Mouse (Mus musculus): ENCODE measurements around the gene Nfyc. TPM values are rescaled to one million over a fixed set of nuclear protein-coding genes. Genes with fewer than 3 reads are reported as not detected.

Nfyc gene
- polyA plus RNA-seq, 1 experiment, result 71.5 TPM

GRCm38 (mm10) chr4:120795646-120796045 lies 35.7 kb downstream of the Nfyc start:
- H3K4me3 ChIP-seq (ENCODE audit: insufficient read depth, poor library complexity, severe bottlenecking), result no peak overlapping the region
- H3K36me3 ChIP-seq (ENCODE audit: control insufficient read depth, insufficient read depth), result peaks cover 6% of the 10 kb centered on the region
- no peaks in the 10 kb centered on the region for H3K27me3 ChIP-seq (ENCODE audit: control insufficient read depth, insufficient read depth, insufficient read length)
- H3K79me2 ChIP-seq (ENCODE audit: control insufficient read depth, insufficient read depth), result peaks cover 96% of the 10 kb centered on the region
- no peak for TF ChIP-seq MAX (IDR thresholded peaks at IDR 0.05)
- H3K79me3 ChIP-seq (ENCODE audit: low read depth), result peaks cover 69% of the 10 kb centered on the region
- no peak overlapping the region for H3ac ChIP-seq (ENCODE audit: control insufficient read depth, insufficient read length, low read depth)

- Histone ChIP-seq H3K36me3 (ENCODE audit: control insufficient read depth, insufficient read depth) (peaks cover 32% of the 10 kb centered on the region), H3K79me2 (ENCODE audit: control insufficient read depth, insufficient read depth) (peaks cover 75% of the 10 kb centered on the region), H3K4me3 (ENCODE audit: insufficient read depth, poor library complexity, severe bottlenecking) (no peak overlapping the region), H3ac (ENCODE audit: control insufficient read depth, insufficient read length, low read depth) (no peak overlapping the region), H3K79me3 (ENCODE audit: low read depth) (peaks cover 48% of the 10 kb centered on the region), H3K27me3 (ENCODE audit: control insufficient read depth, insufficient read depth, insufficient read length) (no peaks in the 10 kb centered on the region)
- no peak for TF ChIP-seq MYOD1 (IDR thresholded peaks at IDR 0.05; ENCODE audit: control insufficient read depth, insufficient read length, low read depth)
- TF ChIP-seq CTCF (IDR thresholded peaks at IDR 0.05; ENCODE audit: control insufficient read depth, insufficient read depth, insufficient read length), result no peak
- TF ChIP-seq FOSL1 (IDR thresholded peaks at IDR 0.05; ENCODE audit: insufficient read depth, low read length, poor library complexity, severe bottlenecking), result no peak
- no peak for TF ChIP-seq MAX (IDR thresholded peaks at IDR 0.05)
- no peak for TF ChIP-seq CEBPB (IDR thresholded peaks at IDR 0.05; ENCODE audit: low read depth)
- TF ChIP-seq USF1 (IDR thresholded peaks at IDR 0.05; ENCODE audit: low read depth), result no peak
- TF ChIP-seq MYOG (IDR thresholded peaks at IDR 0.05; ENCODE audit: control insufficient read depth, extremely low read depth, insufficient read length), result no peak
These were observed 38.5 kb downstream of the Nfyc start for GRCm38 (mm10) chr4:120792918-120793317.

GRCm38 (mm10) chr4:120790027-120790426 lies 41.3 kb downstream of the Nfyc start:
- no peak overlapping the region for H3K4me3 ChIP-seq (ENCODE audit: insufficient read depth, poor library complexity, severe bottlenecking)
- no peak for TF ChIP-seq MYOG (IDR thresholded peaks at IDR 0.05; ENCODE audit: control insufficient read depth, extremely low read depth, insufficient read length)
- TF ChIP-seq MAX (IDR thresholded peaks at IDR 0.05), result no peak
- no peak for TF ChIP-seq FOSL1 (IDR thresholded peaks at IDR 0.05; ENCODE audit: insufficient read depth, low read length, poor library complexity, severe bottlenecking)
- TF ChIP-seq CEBPB (IDR thresholded peaks at IDR 0.05; ENCODE audit: low read depth), result no peak
- no peak for TF ChIP-seq MYOD1 (IDR thresholded peaks at IDR 0.05; ENCODE audit: control insufficient read depth, insufficient read length, low read depth)
- no peak for TF ChIP-seq USF1 (IDR thresholded peaks at IDR 0.05; ENCODE audit: low read depth)
- TF ChIP-seq CTCF (IDR thresholded peaks at IDR 0.05; ENCODE audit: control insufficient read depth, insufficient read depth, insufficient read length), result no peak
- H3K36me3 ChIP-seq (ENCODE audit: control insufficient read depth, insufficient read depth), result peaks cover 55% of the 10 kb centered on the region
- peaks cover 46% of the 10 kb centered on the region for H3K79me2 ChIP-seq (ENCODE audit: control insufficient read depth, insufficient read depth)
- peaks cover 23% of the 10 kb centered on the region for H3K79me3 ChIP-seq (ENCODE audit: low read depth)
- H3ac ChIP-seq (ENCODE audit: control insufficient read depth, insufficient read length, low read depth), result no peak overlapping the region
- H3K27me3 ChIP-seq (ENCODE audit: control insufficient read depth, insufficient read depth, insufficient read length), result no peaks in the 10 kb centered on the region

GRCm38 (mm10) chr4:120755801-120756200 lies 75.6 kb downstream of the Nfyc start:
- no peaks in the 10 kb centered on the region for H3K79me3 ChIP-seq (ENCODE audit: low read depth)
- H3K4me3 ChIP-seq (ENCODE audit: insufficient read depth, poor library complexity, severe bottlenecking), result no peak overlapping the region
- H3K79me2 ChIP-seq (ENCODE audit: control insufficient read depth, insufficient read depth), result no peaks in the 10 kb centered on the region
- no peaks in the 10 kb centered on the region for H3K27me3 ChIP-seq (ENCODE audit: control insufficient read depth, insufficient read depth, insufficient read length)
- TF ChIP-seq MYOD1 (IDR thresholded peaks at IDR 0.05; ENCODE audit: control insufficient read depth, insufficient read length, low read depth), result no peak
- peaks cover 25% of the 10 kb centered on the region for H3K36me3 ChIP-seq (ENCODE audit: control insufficient read depth, insufficient read depth)
- H3ac ChIP-seq (ENCODE audit: control insufficient read depth, insufficient read length, low read depth), result no peak overlapping the region

- TF ChIP-seq CTCF (IDR thresholded peaks at IDR 0.05; ENCODE audit: control insufficient read depth, insufficient read depth, insufficient read length) (peak; percentile 84), FOSL1 (IDR thresholded peaks at IDR 0.05; ENCODE audit: insufficient read depth, low read length, poor library complexity, severe bottlenecking) (no peak)
- Histone ChIP-seq H3K27me3 (ENCODE audit: control insufficient read depth, insufficient read depth, insufficient read length) (no peaks in the 10 kb centered on the region), H3ac (ENCODE audit: control insufficient read depth, insufficient read length, low read depth) (no peak overlapping the region), H3K79me2 (ENCODE audit: control insufficient read depth, insufficient read depth) (no peaks in the 10 kb centered on the region), H3K79me3 (ENCODE audit: low read depth) (no peaks in the 10 kb centered on the region), H3K4me3 (ENCODE audit: insufficient read depth, poor library complexity, severe bottlenecking) (no peak overlapping the region), H3K36me3 (ENCODE audit: control insufficient read depth, insufficient read depth) (peaks cover 20% of the 10 kb centered on the region)
These were observed 76.1 kb downstream of the Nfyc start for GRCm38 (mm10) chr4:120755299-120755698.

- Histone ChIP-seq H3K27me3 (ENCODE audit: control insufficient read depth, insufficient read depth, insufficient read length) (peaks cover 17% of the 10 kb centered on the region), H3K79me2 (ENCODE audit: control insufficient read depth, insufficient read depth) (no peaks in the 10 kb centered on the region)
These were observed 81.8 kb downstream of the Nfyc start for GRCm38 (mm10) chr4:120749601-120750000.

More at GRCm38 (mm10) chr4:120749601-120750000, 81.8 kb downstream of the Nfyc start:
- Histone ChIP-seq H3K36me3 (ENCODE audit: control insufficient read depth, insufficient read depth) (no peaks in the 10 kb centered on the region), H3K79me3 (ENCODE audit: low read depth) (no peaks in the 10 kb centered on the region), H3ac (ENCODE audit: control insufficient read depth, insufficient read length, low read depth) (no peak overlapping the region), H3K4me3 (ENCODE audit: insufficient read depth, poor library complexity, severe bottlenecking) (no peak overlapping the region)
- TF ChIP-seq MAX (IDR thresholded peaks at IDR 0.05), result no peak
- TF ChIP-seq FOSL1 (IDR thresholded peaks at IDR 0.05; ENCODE audit: insufficient read depth, low read length, poor library complexity, severe bottlenecking), result no peak
- no peak for TF ChIP-seq MYOG (IDR thresholded peaks at IDR 0.05; ENCODE audit: control insufficient read depth, extremely low read depth, insufficient read length)
- TF ChIP-seq MYOD1 (IDR thresholded peaks at IDR 0.05; ENCODE audit: control insufficient read depth, insufficient read length, low read depth), result no peak
- TF ChIP-seq USF1 (IDR thresholded peaks at IDR 0.05; ENCODE audit: low read depth), result no peak
- TF ChIP-seq CTCF (IDR thresholded peaks at IDR 0.05; ENCODE audit: control insufficient read depth, insufficient read depth, insufficient read length), result no peak
- TF ChIP-seq CEBPB (IDR thresholded peaks at IDR 0.05; ENCODE audit: low read depth), result no peak
